Mouse (Mus musculus): ENCODE measurements at regions not wholly inside any gene's neighbourhood (a gene's known extent, or its start where the extent isn't known, plus 50 kb on each side); places are given as distances from the start of the nearest gene placed in this dataset.

DNA sequence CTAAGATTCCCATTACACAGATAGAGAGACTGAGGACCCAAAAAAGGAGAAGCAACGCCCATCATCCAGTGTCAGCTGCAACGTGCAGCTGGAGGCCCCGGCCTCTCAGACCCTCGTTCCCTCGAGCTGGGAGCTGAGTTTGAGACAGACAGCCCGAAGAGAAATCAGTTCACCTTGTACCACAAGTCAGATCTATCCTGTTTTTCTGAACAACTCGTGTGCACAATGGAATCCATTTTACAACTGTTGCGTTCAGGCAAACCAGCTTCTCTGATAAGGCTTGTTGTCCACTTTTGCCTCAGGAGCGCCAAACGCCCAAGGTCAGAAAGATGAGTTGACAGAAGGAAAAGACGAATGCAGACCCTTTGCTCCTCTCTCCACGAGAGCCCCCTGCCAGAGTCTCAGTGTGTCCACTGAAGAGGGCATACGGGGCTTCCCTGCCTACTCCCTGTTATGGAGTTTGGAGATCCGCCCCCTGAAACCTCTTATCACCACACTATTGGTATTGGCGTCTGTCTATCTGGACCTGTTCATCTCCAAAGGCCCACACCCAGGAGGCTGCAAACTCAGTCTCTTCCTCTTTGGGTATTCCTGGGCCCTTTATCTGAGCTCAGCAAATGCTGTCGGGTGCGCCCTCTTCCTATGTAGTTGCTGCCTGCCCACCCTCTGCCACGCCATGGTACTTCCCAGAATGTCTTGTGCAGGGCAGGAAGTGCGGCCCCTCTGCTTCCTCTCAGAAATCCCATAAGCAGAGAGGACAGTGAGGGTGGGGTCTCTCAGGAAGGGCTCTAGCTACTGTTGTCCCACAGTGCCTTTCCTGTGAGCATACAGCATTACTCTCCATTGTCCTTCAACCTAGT is 57.7 kb upstream of the Zmiz1 start:
- ATAC-seq (replicated peaks; ENCODE audit: low FRiP score, low TSS enrichment, poor library complexity, severe bottlenecking), result peak; percentile 75

GRCm38 (mm10) chr14:25402409-25402808 is 56.6 kb upstream of the Zmiz1 start:
- no peak for ATAC-seq (replicated peaks; ENCODE audit: low FRiP score, low TSS enrichment, poor library complexity, severe bottlenecking)

GRCm38 (mm10) chr14:25405191-25405590 is 53.8 kb upstream of the Zmiz1 start:
- no peak; the same call in 1 of the 2 replicates for ATAC-seq (replicated peaks; ENCODE audit: low FRiP score, low TSS enrichment, poor library complexity, severe bottlenecking)

- no peak for ATAC-seq (replicated peaks; ENCODE audit: low FRiP score, low TSS enrichment, poor library complexity, severe bottlenecking)
These were observed 52.9 kb upstream of the Zmiz1 start for GRCm38 (mm10) chr14:25406059-25406458.

GRCm38 (mm10) chr14:25406613-25407012 is 52.4 kb upstream of the Zmiz1 start:
- no peak for ATAC-seq (replicated peaks; ENCODE audit: low FRiP score, low TSS enrichment, poor library complexity, severe bottlenecking)

GRCm38 (mm10) chr14:25407111-25407510 is 51.9 kb upstream of the Zmiz1 start:
- no peak for ATAC-seq (replicated peaks; ENCODE audit: low FRiP score, low TSS enrichment, poor library complexity, severe bottlenecking)
